Mouse (Mus musculus) lung, postnatal 0 days (tissue): ENCODE measurements around the gene Prickle4.

Source experiments
- CTCF ChIP-seq: IDR thresholded peaks from 2 replicates; pipeline ENCODE4 v1.5.1; 2016; ENCODE audit warnings: antibody characterized with exemption, mild to moderate bottlenecking
- EP300 ChIP-seq: IDR thresholded peaks from 2 replicates; pipeline ENCODE4 v1.6.1; 2016; ENCODE audit warnings: antibody characterized with exemption, mild to moderate bottlenecking, control low read depth

- TF ChIP-seq CTCF (no peak), EP300 (no peak)
Observed at GRCm38 (mm10) chr17:47744086-47744485, 49.5 kb upstream of the Prickle4 start.
